Mouse (Mus musculus) megakaryocyte, adult 5-6 weeks (primary cell): ENCODE data around the gene Dlg2. TPM values are rescaled to one million over a fixed set of nuclear protein-coding genes. Genes with fewer than 3 reads are reported as not detected.
A peak's percentile ranks its signal among the peaks of the same experiment; 100 is the strongest.

Experiments
- ATAC-seq: 2 replicates; pipeline ENCODE4 v1.8.0; 2016; ENCODE audit warnings: mild to moderate bottlenecking, inconsistent platforms; ENCODE audit not compliant: poor library complexity, severe bottlenecking
- total RNA-seq, 2 experiments: library from RNA; stranded (forward) in 1 of 2; stranded (reverse) in 1 of 2; fragments of 153-499, 151-499 nt in 1 of 2; fragments of 221-1000, 200-1000 nt in 1 of 2; gene quantifications; 2 replicates each; pipeline versions ENCODE4 v1.2.3 to v1.2.4; 2015 to 2017

Dlg2 gene
- total RNA-seq (2015) (not detected in 2 replicates), total RNA-seq (2017) (0.28 and 0.33 TPM in 2 replicates)

DNA sequence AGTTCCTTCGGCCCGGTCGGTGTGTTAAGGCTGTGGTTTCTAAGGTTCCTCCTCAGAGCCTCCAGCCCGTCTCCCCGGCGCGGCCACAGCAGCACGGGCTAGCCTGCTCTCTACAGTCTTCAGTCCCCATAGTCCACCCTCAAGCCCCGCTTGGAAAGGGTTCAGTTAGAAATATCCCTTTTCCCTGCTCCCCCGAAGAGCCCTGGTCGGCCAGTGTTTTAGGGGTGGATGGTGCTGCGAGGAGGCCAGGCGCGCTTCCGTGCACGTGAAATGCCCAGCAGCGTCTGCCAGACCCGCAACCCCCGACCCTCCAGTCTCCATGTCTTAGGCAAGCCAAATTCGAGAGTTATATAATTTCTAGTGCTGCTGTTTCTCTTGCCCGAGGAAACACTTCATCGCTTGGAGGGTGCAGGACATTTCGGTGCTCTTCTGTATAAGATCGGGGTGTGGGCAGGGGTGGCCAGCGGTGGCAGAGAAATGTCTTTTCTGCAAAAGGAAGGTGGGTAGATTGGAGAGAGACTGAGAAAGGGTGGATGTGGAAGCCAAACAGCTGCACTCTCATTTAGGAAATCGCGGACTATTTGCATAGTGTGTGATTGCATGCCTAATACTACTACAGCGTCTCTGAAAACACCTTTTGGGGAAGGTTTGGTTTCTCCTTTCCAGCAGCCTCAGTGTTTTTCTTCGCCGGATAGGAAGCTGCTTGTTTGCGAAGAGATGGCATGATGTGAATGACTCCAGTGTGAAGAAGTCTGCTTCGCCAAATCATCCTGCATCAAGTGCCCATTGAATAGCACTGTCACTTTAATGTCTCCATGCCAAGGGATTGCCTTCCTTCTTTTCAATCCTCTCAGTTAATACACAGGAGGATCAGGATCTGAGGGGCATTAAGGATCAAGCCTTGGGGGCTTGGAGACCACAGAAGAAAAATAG, at the start of gene Dlg2:
TSS of gene Dlg2 (plus strand) at position 360 of the 933 bp plus-strand sequence.
- peak; percentile 38; the same call in 1 of the 2 replicates for ATAC-seq

DNA sequence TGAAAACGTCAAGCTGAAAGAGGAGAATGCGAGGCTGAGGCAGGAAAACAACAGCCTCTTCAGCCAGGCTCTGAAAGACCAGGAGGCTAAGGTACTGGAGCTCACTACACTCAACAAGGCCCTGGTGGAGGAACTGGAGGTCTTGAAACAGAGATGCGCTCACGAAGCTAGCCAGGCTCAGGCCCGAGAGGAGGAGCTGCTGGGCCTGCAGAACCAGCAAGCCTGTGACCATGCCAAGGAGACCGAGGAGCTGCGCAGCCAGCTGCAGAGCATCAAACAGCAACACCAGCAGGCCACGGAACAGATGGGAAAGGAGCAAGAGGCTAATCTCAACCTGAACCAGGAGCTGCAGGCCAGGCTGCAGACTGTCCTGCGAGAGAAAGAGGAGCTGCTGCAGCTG, 49.5 kb upstream of the Dlg2 start:
- ATAC-seq, result no peak

GRCm38 (mm10) chr7:90432221-90432620, 44.3 kb upstream of the Dlg2 start:
- ATAC-seq, result no peak

- ATAC-seq, result no peak
Observed at GRCm38 (mm10) chr7:90440044-90440443, 36.4 kb upstream of the Dlg2 start.

GRCm38 (mm10) chr7:90442070-90442469, 34.4 kb upstream of the Dlg2 start:
- ATAC-seq, result peak; percentile 4; the same call in 1 of the 2 replicates

DNA sequence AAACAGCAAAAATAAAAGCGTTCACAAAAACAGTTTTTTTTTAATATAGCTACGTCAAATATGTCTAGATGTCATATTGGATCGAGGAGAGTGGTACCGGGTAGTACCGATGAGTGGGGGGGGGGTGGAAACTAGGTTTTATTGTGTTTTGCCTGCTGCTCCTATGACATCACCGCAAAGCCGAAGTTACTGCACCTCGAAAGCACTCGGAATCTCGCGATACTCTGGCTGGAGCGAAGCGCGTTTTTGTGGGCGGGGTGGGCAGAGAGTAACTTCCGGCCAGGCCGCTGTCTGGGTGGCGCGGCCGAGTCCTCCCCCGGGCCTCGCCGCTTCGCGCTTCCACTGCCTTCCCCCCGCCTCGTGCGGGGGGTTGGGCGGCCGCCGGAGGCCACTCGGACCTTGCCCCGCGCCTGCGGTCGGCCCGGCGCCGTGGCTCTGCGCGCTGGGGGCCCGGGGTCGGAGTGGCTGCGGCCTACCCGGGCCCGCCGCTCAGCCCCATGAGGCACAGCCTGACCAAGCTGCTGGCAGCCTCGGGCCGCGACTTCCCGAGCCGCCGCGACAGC, 33.9 kb upstream of the Dlg2 start, which contains the start of gene Crebzf:
TSS of gene Crebzf (plus strand) at position 212 of the 563 bp plus-strand sequence.
- ATAC-seq, result peak; percentile 86

DNA sequence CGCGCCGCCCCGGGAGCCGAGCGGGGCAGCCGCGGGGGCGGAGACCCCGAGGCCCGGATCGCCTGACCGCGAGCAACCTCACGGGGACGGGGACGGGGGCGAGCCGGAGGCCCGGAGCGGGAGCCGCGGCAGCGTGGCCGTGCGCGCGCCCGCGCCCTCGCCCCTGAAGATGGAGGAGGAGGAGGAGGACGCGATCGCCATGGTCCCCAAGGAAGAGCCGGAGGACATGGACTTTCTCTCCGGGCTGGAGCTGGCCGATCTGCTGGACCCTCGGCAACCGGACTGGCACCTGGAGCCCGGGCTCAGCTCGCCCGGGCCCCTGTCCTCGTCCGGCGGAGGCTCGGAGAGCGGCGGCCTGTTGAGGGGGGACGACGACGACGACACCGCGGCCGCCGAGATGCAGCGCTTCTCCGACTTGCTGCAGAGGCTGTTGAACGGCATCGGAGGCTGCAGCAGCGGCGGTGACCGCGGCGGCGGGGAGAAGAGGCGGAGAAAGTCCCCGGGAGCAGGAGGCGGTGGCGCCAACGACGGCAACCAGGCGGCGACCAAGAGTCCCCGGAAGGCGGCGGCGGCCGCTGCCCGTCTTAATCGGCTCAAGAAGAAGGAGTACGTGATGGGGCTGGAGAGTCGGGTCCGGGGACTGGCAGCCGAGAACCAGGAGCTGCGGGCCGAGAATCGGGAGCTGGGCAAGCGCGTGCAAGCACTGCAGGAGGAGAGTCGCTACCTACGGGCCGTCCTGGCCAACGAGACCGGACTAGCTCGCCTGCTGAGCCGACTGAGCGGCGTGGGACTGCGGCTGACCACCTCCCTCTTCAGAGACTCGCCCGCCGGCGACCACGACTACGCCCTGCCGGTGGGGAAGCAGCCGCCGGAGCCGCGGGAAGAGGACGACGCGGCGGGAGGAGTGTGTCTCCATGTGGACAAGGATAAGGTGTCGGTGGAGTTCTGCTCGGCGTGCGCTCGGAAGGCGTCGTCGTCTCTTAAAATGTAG, 33.1 kb upstream of the Dlg2 start:
- peak; percentile 71 for ATAC-seq

GRCm38 (mm10) chr7:90444206-90444605, 32.3 kb upstream of the Dlg2 start:
- no peak for ATAC-seq

GRCm38 (mm10) chr7:90456149-90456844, 20.2 kb upstream of the Dlg2 start:
- ATAC-seq, result no peak

DNA sequence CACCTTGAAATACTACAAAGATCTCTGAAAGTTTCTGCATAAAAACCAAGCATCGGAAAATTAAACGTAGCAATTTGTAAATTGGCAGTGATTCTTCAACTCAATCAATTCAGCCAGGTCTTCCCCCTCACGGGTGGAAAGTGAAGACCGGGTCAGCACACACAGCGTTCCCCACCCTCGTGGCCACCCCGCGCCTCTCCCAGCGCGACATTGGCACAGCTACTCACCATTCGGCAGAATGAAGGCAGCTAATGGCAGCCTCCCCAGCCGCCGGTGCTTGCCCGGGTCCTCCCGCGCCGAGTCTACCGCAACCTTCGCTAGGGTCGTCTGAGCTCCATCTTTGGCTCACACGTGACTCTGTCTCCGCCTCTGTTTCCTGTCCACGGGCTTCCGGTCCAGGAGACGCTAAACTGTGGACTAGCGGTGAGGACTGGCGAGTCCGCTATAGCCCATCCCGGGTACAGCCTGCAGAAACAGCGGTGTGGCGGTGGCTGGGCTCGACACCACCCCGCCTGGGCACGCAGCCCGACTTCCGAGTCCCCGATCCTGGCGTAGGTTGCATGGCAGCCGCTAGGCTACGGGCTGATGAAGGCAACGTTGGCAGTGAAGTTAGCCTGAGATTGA, 19.5 kb upstream of the Dlg2 start, which contains the start of gene Tmem126a:
TSS of gene Tmem126a (minus strand) at position 385 of the 624 bp plus-strand sequence.
- ATAC-seq, result peak; percentile 90

- peak; percentile 17 for ATAC-seq
Observed at GRCm38 (mm10) chr7:90457517-90457916, 19.0 kb upstream of the Dlg2 start.

DNA sequence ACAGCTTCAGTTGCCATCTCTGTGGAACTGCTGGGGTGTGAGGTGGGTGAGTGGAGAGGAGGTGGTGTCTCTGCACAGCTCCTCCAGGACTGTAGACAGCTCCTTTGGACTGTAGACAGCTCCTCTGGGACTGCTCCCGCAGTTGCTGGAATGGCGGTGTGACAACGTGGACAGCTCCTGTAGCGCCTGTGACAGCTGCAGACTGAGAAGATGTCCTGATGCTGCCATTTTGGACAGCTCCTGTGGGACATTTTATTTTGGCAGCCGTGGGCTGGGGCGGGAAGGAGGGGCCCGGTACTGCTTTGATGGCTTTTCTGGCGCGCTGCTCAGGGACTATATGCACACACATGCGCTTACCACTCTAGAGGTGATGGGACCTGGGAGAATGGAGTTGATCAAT, 16.1 kb upstream of the Dlg2 start:
- ATAC-seq, result no peak

- peak; percentile 75 for ATAC-seq
Observed at GRCm38 (mm10) chr7:90460930-90461329, 15.5 kb upstream of the Dlg2 start.

- no peak for ATAC-seq
Observed at GRCm38 (mm10) chr7:90461441-90461840, 15.0 kb upstream of the Dlg2 start.

DNA sequence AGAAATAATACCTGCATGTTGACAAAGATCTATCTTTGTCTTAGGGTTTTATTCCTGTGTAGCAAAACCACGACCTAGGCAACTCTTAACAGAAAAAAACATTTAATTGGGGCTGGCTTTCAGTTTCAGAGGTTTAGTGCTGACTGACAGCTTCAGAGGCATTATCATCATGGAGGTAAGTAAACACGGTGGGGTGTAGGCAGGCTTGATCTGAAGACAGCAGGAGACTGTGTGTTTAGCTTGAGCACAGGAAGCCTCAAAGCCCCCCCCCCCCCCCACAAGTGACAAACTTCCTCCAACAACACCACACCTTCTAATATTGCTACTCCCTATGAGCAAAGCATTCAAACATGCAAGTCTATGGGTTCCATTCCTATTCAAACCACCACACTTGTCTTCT, 3.0 kb upstream of the Dlg2 start:
- no peak for ATAC-seq

DNA sequence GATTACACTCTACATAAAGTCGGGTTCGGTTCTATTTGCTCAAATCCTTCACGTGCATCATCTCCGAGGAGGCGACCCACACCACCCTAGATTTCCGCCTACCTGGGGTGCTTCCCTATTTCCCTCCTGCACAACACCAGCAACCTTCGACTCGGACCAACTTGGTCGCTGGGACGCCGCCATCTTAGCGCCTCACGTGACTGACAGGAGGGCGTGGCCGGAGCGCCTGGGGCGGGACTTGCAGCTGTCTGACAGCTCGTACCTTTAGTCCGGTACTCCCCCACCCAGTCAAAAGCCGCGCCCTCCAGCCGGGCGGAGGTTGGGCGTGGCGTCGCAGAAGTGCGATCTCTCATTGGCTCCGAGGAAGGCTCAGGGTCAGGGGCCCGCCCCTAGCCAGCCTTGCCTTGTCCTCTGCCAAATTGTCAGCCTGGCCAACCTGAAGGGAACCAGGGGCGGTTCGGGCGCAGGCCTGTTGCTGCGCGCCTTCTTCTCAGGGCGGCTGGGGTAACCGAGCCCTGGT, 619 bp upstream of the Dlg2 start, which contains the start of gene Tmem126b:
TSS of gene Tmem126b (minus strand) at position 209 of the 520 bp plus-strand sequence.
- peak; percentile 91 for ATAC-seq

GRCm38 (mm10) chr7:90482607-90483006, 6.1 kb downstream of the Dlg2 start:
- ATAC-seq, result no peak

- ATAC-seq, result no peak
Observed at GRCm38 (mm10) chr7:90508124-90508523, 31.7 kb downstream of the Dlg2 start.

GRCm38 (mm10) chr7:90512293-90512692, 35.8 kb downstream of the Dlg2 start:
- no peak for ATAC-seq
